Mouse (Mus musculus): Measurements from ENCODE around the gene Tmprss6.

GRCm38 (mm10) chr15:78401921-78402320, 66.5 kb downstream of the Tmprss6 start:
- TF ChIP-seq CTCF (IDR thresholded peaks at IDR 0.05) (no peak), POLR2A (IDR thresholded peaks at IDR 0.05; ENCODE audit: insufficient read depth, low read depth, low read length) (no peak), EP300 (IDR thresholded peaks at IDR 0.05; ENCODE audit: insufficient read depth, low read depth, low read length) (0 out of 2 replicates have a peak, but pooled peaks have one; percentile 39)

All from heart, adult 2 months (tissue).